Mouse (Mus musculus) stomach, postnatal 0 days (tissue): ENCODE data around the gene Timm8a2.

Experiments
- CTCF ChIP-seq: IDR thresholded peaks from 2 replicates; pipeline ENCODE4 v1.5.1; 2016; ENCODE audit warnings: antibody characterized with exemption, low read depth, mild to moderate bottlenecking, moderate library complexity
- EP300 ChIP-seq: optimal IDR thresholded peaks from 2 replicates; pipeline ENCODE3; 2016; ENCODE audit warnings: antibody characterized with exemption

GRCm38 (mm10) chr14:122060642-122061041 lies 26.2 kb downstream of the Timm8a2 start:
- peak; percentile 98 for TF ChIP-seq CTCF
- TF ChIP-seq EP300: no peak
